Mouse (Mus musculus) G1E (cell line): ENCODE results near the gene Itga9. TPM values are rescaled to one million over a fixed set of nuclear protein-coding genes. Genes with fewer than 3 reads are reported as not detected.

Source experiments
- ATAC-seq: 2 replicates; pipeline ENCODE4 v1.8.0; 2016; ENCODE audit warnings: mild to moderate bottlenecking; ENCODE audit not compliant: insufficient number of reproducible peaks, poor library complexity, low FRiP score, severe bottlenecking; ENCODE audit errors: extremely low read depth
- DNase-seq: peaks from one replicate; pipeline ENCODE4 v3.0.0; 2012; ENCODE audit warnings: low spot score
- H3K27me3 ChIP-seq: 2 replicates; pipeline ENCODE4 v1.6.1; 2012; ENCODE audit warnings: mild to moderate bottlenecking, low read length, inconsistent platforms; ENCODE audit not compliant: insufficient read depth
- H3K36me3 ChIP-seq: replicated peaks from 2 replicates; pipeline ENCODE3; 2012; ENCODE audit warnings: mild to moderate bottlenecking, inconsistent platforms
- H3K4me1 ChIP-seq: 2 replicates; pipeline ENCODE4 v1.6.1; 2012; ENCODE audit warnings: low read depth, low read length, inconsistent platforms, mixed read lengths; ENCODE audit not compliant: insufficient read depth
- H3K4me3 ChIP-seq: 2 replicates; pipeline ENCODE4 v1.5.1; 2012; ENCODE audit warnings: low read depth, mild to moderate bottlenecking, inconsistent platforms, low read length, moderate library complexity, mixed read lengths
- H3K9me3 ChIP-seq: replicated peaks from 2 replicates; pipeline ENCODE4 v1.6.1; 2012; ENCODE audit warnings: inconsistent platforms
- CTCF ChIP-seq: IDR thresholded peaks from 2 replicates; pipeline ENCODE4 v1.5.1; 2012; ENCODE audit warnings: low read depth, low read length, inconsistent platforms, mixed read lengths
- GATA1 ChIP-seq: IDR thresholded peaks from 2 replicates; pipeline ENCODE4 v1.6.1; 2012; ENCODE audit warnings: borderline replicate concordance, low read length, inconsistent platforms, mixed read lengths
- GATA2 ChIP-seq: IDR thresholded peaks from 2 replicates; pipeline ENCODE4 v1.6.1; 2012; ENCODE audit warnings: low read depth, low read length, inconsistent platforms, borderline replicate concordance
- POLR2AphosphoS5 ChIP-seq: IDR thresholded peaks from 2 replicates; pipeline ENCODE4 v1.6.1; 2012; ENCODE audit warnings: low read depth, low read length, inconsistent platforms; ENCODE audit not compliant: insufficient replicate concordance
- TAL1 ChIP-seq: conservative IDR thresholded peaks from 2 replicates; pipeline ENCODE4 v1.6.1; 2012; ENCODE audit warnings: low read depth, low read length, inconsistent platforms, mixed read lengths
- polyA plus RNA-seq: library from polyadenylated mRNA; stranded (reverse); fragments of >175 nt; gene quantifications from 2 replicates; pipeline ENCODE4 v1.2.3, GENCODE M21; 2012
- total RNA-seq, 2 experiments: library from RNA; stranded (forward) in 1 of 2; stranded (reverse) in 1 of 2; fragments of 200-1000 nt in 1 of 2; fragments of >200 nt in 1 of 2; fragmentation: Nextera tagmentation in 1 of 2; gene quantifications; 2 replicates each; pipeline ENCODE4 v1.2.3; 2014 to 2017

Gene Itga9
- total and polyA plus RNA-seq, 3 experiments, result 0.11 TPM; not detected in 2

- Histone ChIP-seq H3K27me3 (no peaks in the 10 kb centered on the region), H3K36me3 (no peaks in the 10 kb centered on the region), H3K4me3 (no peak overlapping the region), H3K9me3 (peaks cover 68% of the 10 kb centered on the region), H3K4me1 (no peaks in the 10 kb centered on the region)
- no peak for TF ChIP-seq POLR2AphosphoS5
- TF ChIP-seq GATA1, result no peak
- no peak for TF ChIP-seq TAL1
- no peak for TF ChIP-seq GATA2
- ATAC-seq (no peak), DNase-seq (no peak)
Observed at GRCm38 (mm10) chr9:118610060-118610459, 3.6 kb downstream of the Itga9 start.

- Histone ChIP-seq H3K9me3 (peaks cover 67% of the 10 kb centered on the region), H3K4me1 (no peaks in the 10 kb centered on the region), H3K36me3 (no peaks in the 10 kb centered on the region), H3K27me3 (no peaks in the 10 kb centered on the region), H3K4me3 (no peak overlapping the region)
- DNase-seq (no peak), ATAC-seq (no peak)
- TF ChIP-seq GATA2, result no peak
Observed at GRCm38 (mm10) chr9:118611111-118611541, 4.6 kb downstream of the Itga9 start.

- no peaks in the 10 kb centered on the region for H3K36me3 ChIP-seq
- no peaks in the 10 kb centered on the region for H3K27me3 ChIP-seq
- no peaks in the 10 kb centered on the region for H3K4me1 ChIP-seq
- TF ChIP-seq GATA1 (no peak), TAL1 (no peak), GATA2 (no peak), CTCF (no peak)
- no peak overlapping the region for H3K4me3 ChIP-seq
- no peak for DNase-seq
- H3K9me3 ChIP-seq, result peaks cover 63% of the 10 kb centered on the region
- no peak for ATAC-seq
Observed at GRCm38 (mm10) chr9:118611958-118612581, 5.6 kb downstream of the Itga9 start.

GRCm38 (mm10) chr9:118617237-118617636 lies 10.7 kb downstream of the Itga9 start:
- H3K36me3 ChIP-seq, result no peaks in the 10 kb centered on the region

GRCm38 (mm10) chr9:118618732-118619250 lies 12.3 kb downstream of the Itga9 start:
- Histone ChIP-seq H3K4me3 (no peak overlapping the region), H3K27me3 (no peaks in the 10 kb centered on the region), H3K4me1 (no peaks in the 10 kb centered on the region), H3K36me3 (no peaks in the 10 kb centered on the region), H3K9me3 (peaks cover 78% of the 10 kb centered on the region)
- TF ChIP-seq GATA2, result no peak
- no peak for TF ChIP-seq GATA1
- TF ChIP-seq CTCF, result no peak
- no peak for TF ChIP-seq POLR2AphosphoS5
- TF ChIP-seq TAL1, result no peak
- ATAC-seq (no peak), DNase-seq (no peak)

More at GRCm38 (mm10) chr9:118617237-118617636, 10.7 kb downstream of the Itga9 start:
- no peaks in the 10 kb centered on the region for H3K27me3 ChIP-seq
- TF ChIP-seq TAL1 (no peak), GATA2 (no peak), GATA1 (no peak), CTCF (no peak), POLR2AphosphoS5 (no peak)
- ATAC-seq (no peak), DNase-seq (no peak)
- H3K9me3 ChIP-seq, result peaks cover 80% of the 10 kb centered on the region
- H3K4me1 ChIP-seq, result no peaks in the 10 kb centered on the region
- H3K4me3 ChIP-seq, result no peak overlapping the region

DNA sequence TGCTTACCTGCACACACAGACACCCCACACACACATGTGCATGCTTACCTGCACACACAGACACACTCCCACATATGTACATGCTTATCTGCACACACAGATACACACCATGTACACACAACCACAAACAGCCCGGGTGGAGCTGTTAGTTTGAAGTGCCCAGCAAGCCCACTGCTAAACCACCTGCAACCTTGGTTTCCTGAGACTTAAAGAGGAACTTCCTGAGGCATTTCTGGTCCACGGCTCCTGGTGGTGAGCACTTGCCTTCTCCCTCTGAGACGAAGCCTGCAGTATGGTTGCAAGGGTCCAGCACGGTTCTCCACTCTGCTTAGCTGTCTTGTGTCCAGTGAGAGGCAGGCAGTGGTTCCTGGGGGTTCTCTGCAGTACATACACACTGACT lies 14.3 kb downstream of the Itga9 start:
- H3K9me3 ChIP-seq, result peaks cover 81% of the 10 kb centered on the region
- H3K4me1 ChIP-seq, result no peaks in the 10 kb centered on the region
- no peak for TF ChIP-seq GATA2
- TF ChIP-seq GATA1, result no peak
- TF ChIP-seq TAL1, result no peak
- TF ChIP-seq POLR2AphosphoS5, result no peak
- TF ChIP-seq CTCF, result no peak
- no peak overlapping the region for H3K4me3 ChIP-seq
- H3K27me3 ChIP-seq, result no peaks in the 10 kb centered on the region
- DNase-seq (no peak), ATAC-seq (no peak)
- H3K36me3 ChIP-seq, result no peaks in the 10 kb centered on the region
